Mouse (Mus musculus) thymus, adult 2 months (tissue): ENCODE results near the gene Snx18.

Experiments used
- CTCF ChIP-seq: fragments of 200-500 bp; IDR thresholded peaks from 2 replicates; pipeline ENCODE4 v1.5.1; 2012; ENCODE audit warnings: mild to moderate bottlenecking, control low read depth, low read length, moderate library complexity, borderline replicate concordance; ENCODE audit not compliant: control insufficient read depth, poor library complexity, insufficient read depth; ENCODE audit errors: extremely low read depth
- POLR2A ChIP-seq: fragments of 200-500 bp; IDR thresholded peaks from 2 replicates; pipeline ENCODE4 v1.6.1; 2012; ENCODE audit warnings: mild to moderate bottlenecking, low read length, control low read depth, moderate library complexity; ENCODE audit not compliant: control insufficient read depth, poor library complexity, insufficient read depth; ENCODE audit errors: extremely low read depth

GRCm38 (mm10) chr13:113606131-113606530 lies 12.2 kb downstream of the Snx18 start:
- TF ChIP-seq CTCF, result no peak
- no peak for TF ChIP-seq POLR2A
